Mouse (Mus musculus) embryonic facial prominence, embryonic 13.5 days (tissue): ENCODE measurements around the gene Phf1. TPM values are rescaled to one million over a fixed set of nuclear protein-coding genes. Genes with fewer than 3 reads are reported as not detected.

Experiments used
- ATAC-seq: fragments of 200-750 bp; cut with Nextera tagmentation; 2 replicates; pipeline ENCODE4 v1.8.0; 2017; ENCODE audit warnings: low read depth; ENCODE audit not compliant: insufficient number of reproducible peaks, insufficient read depth, low FRiP score, low TSS enrichment
- H3K27ac ChIP-seq: fragments of 300-500 bp; sonication (generic); 2 replicates; pipeline ENCODE4 v1.5.1; 2015; ENCODE audit warnings: moderate library complexity, mild to moderate bottlenecking, inconsistent platforms
- H3K27me3 ChIP-seq: fragments of 300-500 bp; sonication (generic); 2 replicates; pipeline ENCODE4 v1.6.1; 2015; ENCODE audit warnings: mild to moderate bottlenecking, inconsistent platforms
- H3K36me3 ChIP-seq: fragments of 300-500 bp; sonication (generic); 2 replicates; pipeline ENCODE4 v1.6.1; 2015; ENCODE audit warnings: mild to moderate bottlenecking, inconsistent platforms
- H3K4me1 ChIP-seq: fragments of 300-500 bp; sonication (generic); 2 replicates; pipeline ENCODE4 v1.6.1; 2015; ENCODE audit warnings: inconsistent platforms
- H3K4me2 ChIP-seq: fragments of 300-500 bp; sonication (generic); 2 replicates; pipeline ENCODE4 v1.6.1; 2015; ENCODE audit warnings: moderate library complexity, mild to moderate bottlenecking, inconsistent platforms
- H3K4me3 ChIP-seq: fragments of 300-500 bp; sonication (generic); 2 replicates; pipeline ENCODE4 v1.5.1; 2015; ENCODE audit warnings: mild to moderate bottlenecking, inconsistent platforms
- H3K9ac ChIP-seq: fragments of 300-500 bp; sonication (generic); 2 replicates; pipeline ENCODE4 v1.6.1; 2015; ENCODE audit warnings: mild to moderate bottlenecking, inconsistent platforms
- H3K9me3 ChIP-seq: fragments of 300-500 bp; sonication (generic); 2 replicates; pipeline ENCODE4 v1.6.1; 2016; ENCODE audit warnings: inconsistent platforms
- WGBS: fragments of 180-500 bp; shearing (Covaris S2); methylation state at CpG from one replicate; pipeline ENCODE4 v1.1.7; 2015; ENCODE audit warnings: mixed read lengths; 5-methylcytosine and 5-hydroxymethylcytosine counted together
- polyA plus RNA-seq: library from polyadenylated mRNA; unstranded; fragments of >200 nt; fragmentation: Nextera tagmentation; extraction: Ambion mirVana; gene quantifications from 2 replicates; pipeline ENCODE4 v1.2.1, GENCODE M21; 2015

Gene Phf1
- polyA plus RNA-seq, 1 experiment from 2014 or later = 15.4 TPM

DNA sequence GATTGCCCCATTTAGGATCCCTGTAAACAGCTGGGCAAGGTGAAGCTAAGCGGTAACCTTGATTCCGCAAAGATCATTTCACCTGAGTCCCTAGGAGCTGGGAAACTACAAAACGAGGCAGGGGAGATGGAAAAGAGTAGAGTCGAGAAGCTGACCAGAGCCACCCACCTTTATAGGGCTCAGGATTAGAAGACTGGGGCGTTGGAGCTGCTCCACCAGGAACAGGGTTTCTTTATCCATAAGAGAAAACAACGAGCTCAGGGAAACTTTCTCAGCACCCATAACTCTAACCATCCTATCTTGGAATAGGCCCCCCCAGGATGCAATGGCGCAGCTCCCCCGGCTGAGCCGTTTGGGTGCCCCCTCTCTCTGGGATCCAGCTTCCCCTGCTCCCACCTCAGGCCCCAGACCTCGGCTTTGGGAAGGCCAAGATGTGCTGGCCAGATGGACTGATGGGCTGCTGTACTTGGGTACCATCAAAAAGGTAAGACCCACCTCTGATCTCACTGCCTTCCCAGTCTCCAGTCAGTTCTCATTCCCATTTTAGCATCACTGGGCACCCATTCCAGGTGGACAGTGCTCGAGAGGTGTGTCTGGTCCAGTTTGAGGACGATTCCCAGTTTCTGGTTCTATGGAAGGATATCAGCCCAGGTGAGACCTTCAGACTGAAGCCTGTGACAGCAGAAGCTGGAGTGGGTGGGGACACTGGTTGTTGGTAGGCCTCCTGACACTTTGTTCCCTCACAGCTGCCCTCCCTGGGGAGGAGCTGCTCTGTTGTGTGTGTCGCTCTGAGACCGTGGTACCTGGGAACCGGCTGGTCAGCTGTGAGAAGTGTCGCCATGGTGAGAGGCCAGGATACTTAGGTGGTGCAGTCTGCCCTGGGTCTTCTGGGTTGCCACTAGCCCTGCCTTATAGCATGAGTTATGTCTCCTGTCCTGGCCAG lies 1.3 kb downstream of the Phf1 start:
- H3K4me3 ChIP-seq = peak overlapping the region; percentile 79
- peak overlapping the region; percentile 89 for H3K9ac ChIP-seq
- peak overlapping the region; percentile 92 for H3K4me2 ChIP-seq
- peaks cover 46% of the 10 kb centered on the region for H3K36me3 ChIP-seq
- ATAC-seq = no peak
- 80% methylated on average over 16 of the region's 16 CpGs for WGBS
- no peaks in the 10 kb centered on the region for H3K9me3 ChIP-seq
- no peaks in the 10 kb centered on the region for H3K27me3 ChIP-seq
- H3K4me1 ChIP-seq = peaks cover 36% of the 10 kb centered on the region
- H3K27ac ChIP-seq = 0 out of 2 replicates have a peak overlapping the region, but pooled peaks have one; percentile 86

DNA sequence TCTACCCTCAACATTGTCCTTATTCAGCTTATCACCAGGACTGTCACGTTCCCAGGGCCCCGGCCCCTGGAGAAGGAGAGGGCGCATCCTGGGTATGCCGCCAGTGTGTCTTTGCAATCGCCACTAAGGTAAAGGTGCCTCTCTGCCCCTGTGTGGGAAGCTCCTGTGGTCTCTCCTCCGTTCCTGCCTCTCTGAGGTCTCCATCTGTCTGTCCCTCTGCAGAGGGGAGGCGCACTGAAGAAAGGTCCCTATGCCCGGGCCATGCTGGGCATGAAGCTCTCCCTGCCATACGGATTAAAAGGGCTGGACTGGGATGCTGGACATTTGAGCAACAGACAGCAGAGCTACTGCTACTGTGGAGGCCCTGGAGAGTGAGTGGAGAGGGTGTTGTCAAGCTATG lies 2.2 kb downstream of the Phf1 start:
- Histone ChIP-seq H3K4me2 (no peak overlapping the region), H3K27me3 (no peaks in the 10 kb centered on the region), H3K9ac (no peak overlapping the region), H3K4me3 (no peak overlapping the region), H3K27ac (no peak overlapping the region), H3K36me3 (peaks cover 41% of the 10 kb centered on the region), H3K9me3 (no peaks in the 10 kb centered on the region), H3K4me1 (peaks cover 40% of the 10 kb centered on the region)
- ATAC-seq = no peak
- WGBS = 90% methylated on average over 9 of the region's 9 CpGs

DNA sequence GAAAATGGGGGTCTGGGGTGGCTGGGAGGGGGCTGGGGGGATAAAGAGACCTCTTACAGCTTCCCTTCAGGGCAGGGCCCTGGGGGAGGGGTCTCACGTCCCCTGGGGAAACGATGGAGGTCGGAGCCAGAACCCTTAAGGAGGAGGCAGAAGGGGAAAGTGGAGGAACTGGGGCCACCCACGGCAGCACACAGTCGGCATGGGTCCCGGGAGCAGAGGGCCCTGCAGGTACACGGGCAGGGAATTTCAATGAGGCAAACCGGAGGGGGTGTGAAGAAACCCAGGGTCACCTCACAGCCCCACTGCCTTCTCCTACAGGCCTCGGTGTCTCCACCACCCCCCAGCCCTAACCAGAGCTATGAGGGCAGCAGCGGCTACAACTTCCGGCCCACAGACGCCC lies 3.6 kb downstream of the Phf1 start:
- Histone ChIP-seq H3K9ac (no peak overlapping the region), H3K4me2 (no peak overlapping the region), H3K9me3 (no peaks in the 10 kb centered on the region), H3K4me1 (peaks cover 50% of the 10 kb centered on the region), H3K36me3 (peaks cover 39% of the 10 kb centered on the region), H3K27me3 (no peaks in the 10 kb centered on the region), H3K27ac (no peak overlapping the region), H3K4me3 (peak overlapping the region; percentile 2; the same call in 1 of the 2 replicates)
- 80% methylated on average over 12 of the region's 12 CpGs for WGBS
- ATAC-seq = no peak

DNA sequence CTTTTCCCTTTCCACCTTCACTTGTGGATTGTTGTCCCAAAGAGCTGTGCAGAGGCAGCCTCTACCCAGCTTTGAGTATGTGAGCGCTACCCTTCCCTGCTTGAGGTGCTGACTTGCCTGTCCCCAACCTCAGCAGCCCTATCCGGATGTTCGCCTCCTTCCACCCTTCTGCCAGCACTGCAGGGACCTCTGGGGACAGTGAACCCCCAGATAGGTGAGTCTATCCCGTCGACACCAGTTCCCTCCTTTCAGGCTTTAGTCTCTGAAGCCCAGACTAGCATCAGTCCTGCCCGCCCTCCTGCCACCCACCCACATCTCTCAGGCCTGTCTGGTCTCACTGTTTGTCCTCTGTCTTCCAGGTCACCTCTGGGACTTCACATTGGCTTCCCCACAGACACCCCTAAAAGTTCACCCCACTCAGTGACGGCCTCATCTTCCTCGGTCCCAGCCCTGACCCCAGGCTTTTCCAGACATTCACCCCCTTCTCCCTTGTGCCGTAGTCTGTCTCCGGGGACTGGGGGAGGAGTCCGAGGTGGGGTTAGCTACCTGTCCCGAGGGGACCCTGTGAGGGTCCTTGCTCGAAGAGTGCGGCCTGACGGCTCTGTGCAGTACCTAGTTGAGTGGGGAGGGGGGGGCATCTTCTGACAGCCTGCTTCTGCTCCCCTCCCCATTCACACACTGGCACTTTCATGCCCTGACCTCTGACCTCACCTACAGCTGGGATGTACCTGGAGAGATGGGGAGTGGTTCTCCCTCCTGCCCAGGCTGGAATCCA lies 4.3 kb downstream of the Phf1 start:
- H3K9ac ChIP-seq = no peak overlapping the region
- no peaks in the 10 kb centered on the region for H3K9me3 ChIP-seq
- WGBS = 86% methylated on average over 15 of the region's 15 CpGs
- H3K4me1 ChIP-seq = peaks cover 52% of the 10 kb centered on the region
- peaks cover 39% of the 10 kb centered on the region for H3K36me3 ChIP-seq
- peak overlapping the region; percentile 2; the same call in 1 of the 2 replicates for H3K4me3 ChIP-seq
- no peak overlapping the region for H3K27ac ChIP-seq
- H3K4me2 ChIP-seq = no peak overlapping the region
- ATAC-seq = no peak
- H3K27me3 ChIP-seq = no peaks in the 10 kb centered on the region

DNA sequence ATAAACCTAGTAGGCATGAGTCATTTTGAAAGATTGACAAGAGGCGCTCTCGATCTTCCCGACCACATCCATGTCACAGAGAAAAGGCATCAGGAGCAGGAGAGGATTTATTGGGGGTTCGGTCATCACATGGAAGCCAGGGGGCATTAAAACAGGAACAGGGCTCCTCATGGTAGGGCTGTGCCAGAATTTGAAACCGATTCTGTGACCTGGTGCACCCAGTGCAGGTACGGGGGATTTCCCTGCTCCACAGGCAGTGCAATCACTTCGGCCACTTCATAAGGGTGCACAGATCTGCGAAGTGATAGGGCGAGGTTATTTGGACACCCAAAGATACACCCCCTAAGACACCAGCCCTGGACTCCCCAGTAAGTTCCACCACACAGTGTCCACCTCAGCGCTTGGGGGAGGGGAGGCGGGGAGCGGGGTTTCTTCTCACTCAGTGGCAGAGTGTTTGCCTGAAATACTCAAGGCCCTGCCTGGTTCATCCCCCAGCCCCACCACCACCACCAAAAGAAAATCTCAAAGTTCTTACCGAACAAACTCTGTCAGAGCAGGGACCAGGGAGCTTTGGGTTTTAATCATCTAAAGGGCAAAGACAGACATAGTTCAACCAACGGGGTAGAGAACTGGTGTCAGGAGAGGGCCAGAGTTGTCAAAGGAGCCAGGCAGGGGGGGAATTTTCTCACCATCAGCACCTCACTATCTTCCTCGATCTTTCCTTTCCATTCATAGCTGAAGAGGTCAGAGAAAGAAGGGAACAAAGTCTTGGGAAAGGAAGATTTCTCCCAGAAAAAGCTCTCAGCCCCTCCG lies 5.2 kb downstream of the Phf1 start:
- Histone ChIP-seq H3K9me3 (no peaks in the 10 kb centered on the region), H3K36me3 (peaks cover 39% of the 10 kb centered on the region), H3K4me3 (peak overlapping the region; percentile 70), H3K9ac (peak overlapping the region; percentile 83), H3K27ac (peak overlapping the region; percentile 90), H3K27me3 (no peaks in the 10 kb centered on the region), H3K4me1 (peaks cover 57% of the 10 kb centered on the region), H3K4me2 (peak overlapping the region; percentile 98)
- ATAC-seq = no peak
- WGBS = 56% methylated on average over 16 of the region's 16 CpGs

DNA sequence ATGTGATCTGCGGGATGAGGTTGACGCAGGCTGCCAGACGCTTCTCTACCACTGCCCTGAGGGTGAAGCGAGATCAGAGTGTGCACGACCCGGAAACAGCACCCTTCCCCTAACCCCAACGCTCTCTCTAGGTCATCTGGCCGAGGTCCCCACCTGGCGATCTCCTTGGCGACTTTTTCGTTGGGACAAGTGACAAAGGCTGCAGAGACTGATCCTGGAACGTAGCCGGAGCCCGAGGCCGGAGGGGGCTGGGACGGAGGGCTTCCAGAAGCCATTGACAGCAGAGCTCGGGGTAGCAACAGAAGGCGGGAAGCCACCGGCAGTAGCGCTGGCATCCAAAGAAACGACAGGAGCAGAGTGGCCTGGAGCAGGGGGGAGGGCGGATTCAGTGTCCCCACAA lies 5.9 kb downstream of the Phf1 start:
- 0% methylated on average over 22 of the region's 22 CpGs for WGBS
- peak overlapping the region; percentile 70 for H3K4me3 ChIP-seq
- H3K27me3 ChIP-seq = no peaks in the 10 kb centered on the region
- peaks cover 53% of the 10 kb centered on the region for H3K4me1 ChIP-seq
- no peak for ATAC-seq
- H3K4me2 ChIP-seq = peak overlapping the region; percentile 98
- peak overlapping the region; percentile 83 for H3K9ac ChIP-seq
- no peaks in the 10 kb centered on the region for H3K9me3 ChIP-seq
- H3K36me3 ChIP-seq = peaks cover 39% of the 10 kb centered on the region
- peak overlapping the region; percentile 90 for H3K27ac ChIP-seq

DNA sequence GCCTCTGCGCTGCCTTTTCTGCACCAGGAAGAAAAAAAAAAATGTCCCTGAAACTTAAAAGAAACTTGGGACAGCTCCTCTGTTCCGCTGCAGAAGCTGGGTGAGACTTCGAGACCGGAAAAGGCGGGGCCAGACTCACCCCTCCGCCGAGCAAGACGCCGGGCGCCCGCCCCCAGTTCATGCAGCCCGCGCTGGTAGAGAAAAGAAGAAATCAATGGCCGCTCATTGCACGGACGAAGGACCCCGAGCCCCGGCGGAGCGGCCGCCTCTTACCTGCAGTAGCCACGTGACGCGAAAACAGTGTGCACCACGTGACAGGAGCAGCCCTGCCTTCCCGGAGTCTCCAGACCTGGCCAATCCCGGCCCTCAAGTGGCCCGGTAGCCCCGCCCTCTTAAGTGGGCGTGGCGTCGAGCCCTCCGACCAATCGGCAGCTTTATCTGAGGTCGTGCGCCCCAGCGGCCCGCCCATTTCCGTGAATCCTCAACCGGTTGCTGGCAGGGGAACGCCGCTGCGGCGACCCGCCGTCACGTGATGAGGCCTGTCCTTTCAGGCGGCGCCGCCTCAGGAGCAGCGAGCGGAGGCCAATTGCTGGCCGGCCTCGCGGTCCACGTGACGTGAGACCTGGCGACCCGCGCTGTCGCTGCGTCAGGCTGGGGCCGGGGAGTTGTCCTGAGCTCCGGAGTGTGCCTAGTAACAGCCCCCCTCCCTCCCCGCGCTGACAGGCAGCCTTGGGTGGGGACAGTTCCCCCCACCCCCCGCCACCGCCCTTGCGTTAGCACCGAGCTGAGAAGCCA lies 6.5 kb downstream of the Phf1 start, which contains the start of gene Cuta:
Cuta (minus strand) TSS at position 392 of the 795 bp plus-strand sequence.
- Histone ChIP-seq H3K27me3 (no peaks in the 10 kb centered on the region), H3K9me3 (no peaks in the 10 kb centered on the region), H3K9ac (peak within 1 kb of the TSS; percentile 83), H3K4me1 (peaks cover 49% of the 10 kb centered on the region), H3K27ac (peak within 1 kb of the TSS; percentile 96), H3K36me3 (peaks cover 35% of the 10 kb centered on the region), H3K4me2 (peak within 1 kb of the TSS; percentile 98), H3K4me3 (peak within 1 kb of the TSS; percentile 70)
- WGBS = under 1% methylated on average over 70 of the region's 70 CpGs
- peak; percentile 92 for ATAC-seq

DNA sequence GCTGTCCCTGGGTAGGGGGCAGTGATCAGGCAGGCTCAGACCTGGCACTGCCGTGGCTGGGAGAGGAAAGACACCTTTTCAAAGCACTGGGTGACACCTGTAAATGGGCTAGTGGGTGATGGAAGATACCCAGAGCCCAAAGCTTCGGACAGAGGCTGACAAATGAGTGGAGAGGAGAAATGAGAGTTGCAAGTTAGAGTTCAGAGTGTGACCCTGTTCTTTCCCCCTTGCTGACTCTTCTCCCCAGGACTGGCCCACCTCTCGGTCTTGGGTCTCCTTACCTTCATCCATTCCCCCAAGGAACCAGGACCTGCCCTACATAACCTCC lies 7.1 kb downstream of the Phf1 start:
- H3K27ac ChIP-seq = peak overlapping the region; percentile 96
- H3K9ac ChIP-seq = peak overlapping the region; percentile 82
- H3K4me3 ChIP-seq = peak overlapping the region; percentile 70
- peaks cover 30% of the 10 kb centered on the region for H3K36me3 ChIP-seq
- ATAC-seq = no peak
- H3K9me3 ChIP-seq = no peaks in the 10 kb centered on the region
- H3K4me2 ChIP-seq = peak overlapping the region; percentile 98
- no peaks in the 10 kb centered on the region for H3K27me3 ChIP-seq
- WGBS = 3% methylated on average over 3 of the region's 3 CpGs
- H3K4me1 ChIP-seq = peaks cover 45% of the 10 kb centered on the region

DNA sequence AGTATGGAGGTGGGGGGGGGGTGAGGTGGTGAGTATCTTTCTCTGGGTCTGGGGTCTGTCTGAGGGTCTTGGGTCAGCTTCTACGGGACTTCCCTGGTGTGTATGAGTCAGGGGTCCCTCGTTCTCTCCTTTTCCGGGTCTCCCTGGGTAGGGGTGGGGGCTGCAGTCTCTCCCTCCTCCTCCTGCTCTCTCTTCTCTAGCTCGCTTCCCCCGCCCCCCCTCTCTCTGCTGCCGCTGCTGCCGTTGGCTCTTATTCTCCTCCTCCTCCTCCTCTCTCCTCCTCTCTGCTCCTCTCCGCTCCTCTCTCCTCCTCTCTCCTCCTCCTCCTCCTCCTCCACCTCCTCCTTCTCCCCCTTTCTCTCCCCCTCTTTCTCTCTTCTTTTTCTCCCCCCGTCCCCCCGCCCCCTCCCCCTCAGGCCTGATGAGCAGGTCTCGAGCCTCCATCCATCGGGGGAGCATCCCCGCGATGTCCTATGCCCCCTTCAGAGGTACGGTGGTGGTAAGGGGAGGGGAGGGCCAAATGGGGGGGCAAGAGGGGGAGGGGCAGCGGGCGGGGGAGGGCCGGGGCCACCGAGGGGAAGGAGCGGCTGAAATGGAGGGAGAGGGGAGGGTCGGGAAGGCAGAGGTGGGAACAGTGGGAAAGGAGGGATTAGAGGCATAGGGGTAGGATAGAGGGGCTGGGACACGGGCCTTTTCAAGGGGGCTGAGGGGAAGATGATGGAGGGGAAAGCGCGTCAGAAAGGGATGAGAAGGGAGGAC lies 8.4 kb downstream of the Phf1 start, which contains the start of gene Syngap1:
Syngap1 (plus strand) TSS at position 223 of the 759 bp plus-strand sequence.
- peaks cover 23% of the 10 kb centered on the region for H3K36me3 ChIP-seq
- peak within 1 kb of the TSS; percentile 70 for H3K4me3 ChIP-seq
- H3K27ac ChIP-seq = peak within 1 kb of the TSS; percentile 96
- no peak for ATAC-seq
- peak within 1 kb of the TSS; percentile 82 for H3K9ac ChIP-seq
- H3K4me2 ChIP-seq = peak within 1 kb of the TSS; percentile 98
- H3K9me3 ChIP-seq = no peaks in the 10 kb centered on the region
- H3K4me1 ChIP-seq = peaks cover 55% of the 10 kb centered on the region
- no peaks in the 10 kb centered on the region for H3K27me3 ChIP-seq
- 4% methylated on average over 22 of the region's 24 CpGs for WGBS
